Comparison of ENCODE assay signal across 29 mouse cellular contexts in genomic region chr8:108348776-108349175, GRCm38 (mm10).
A peak's percentile ranks its signal among the peaks of the same experiment; 100 is the strongest.
DNase-seq lines count a peak whose midpoint lies in the region; ATAC-seq lines count a peak whose summit lies in the region.
"Had no signal": no experiment of that assay in that cellular context is flagged by ENCODE, and none has a peak within 500 bp of the region (broad histone marks: within the 10 kb centered on the region; RNA-seq: fewer than 3 reads in every experiment).

No protein-coding gene starts in this region.

- no peak for ATAC-seq in heart, embryonic 12.5 days (ENCODE audit: insufficient number of reproducible peaks, low FRiP score)
- no peak for ATAC-seq in heart, embryonic 15.5 days (replicated peaks; ENCODE audit: insufficient number of reproducible peaks, insufficient read depth, low FRiP score, low read depth)
- ATAC-seq: activated CD4-positive, CD25-positive, alpha-beta regulatory T cell, adult 4 months; CD4-positive, CD25-positive, alpha-beta regulatory T cell, adult 4 months; forebrain, embryonic 13.5 days; forebrain, embryonic 16.5 days; hindbrain, embryonic 16.5 days; intestine, embryonic 15.5 days; Patski had no signal

- no peak overlapping the region for H3K4me3 ChIP-seq in heart, embryonic 12.5 days
- no peak overlapping the region for H3K4me3 ChIP-seq in heart, embryonic 15.5 days
- no peak overlapping the region for H3K4me3 ChIP-seq in embryonic facial prominence, embryonic 10.5 days
- H3K4me3 ChIP-seq: forebrain, embryonic 10.5 days; forebrain, embryonic 13.5 days; heart, adult 2 months; hindbrain, embryonic 10.5 days; hindbrain, embryonic 13.5 days; intestine, embryonic 15.5 days had no signal

- peak overlapping the region; percentile 42 for H3K4me2 ChIP-seq in heart, embryonic 12.5 days
- peak overlapping the region; percentile 42 for H3K4me2 ChIP-seq in heart, embryonic 15.5 days
- H3K4me2 ChIP-seq: forebrain, embryonic 13.5 days; hindbrain, embryonic 13.5 days; intestine, embryonic 15.5 days had no signal

- H3K27ac ChIP-seq in heart, embryonic 12.5 days (ENCODE audit: poor library complexity, severe bottlenecking): no peak overlapping the region
- H3K27ac ChIP-seq in heart, embryonic 15.5 days: no peak overlapping the region
- no peak overlapping the region for H3K27ac ChIP-seq in embryonic facial prominence, embryonic 10.5 days (replicated peaks)
- H3K27ac ChIP-seq: forebrain, embryonic 10.5 days; forebrain, embryonic 13.5 days; heart, adult 2 months; hindbrain, embryonic 10.5 days; hindbrain, embryonic 13.5 days; intestine, embryonic 15.5 days had no signal

- no peaks in the 10 kb centered on the region for H3K4me1 ChIP-seq in heart, embryonic 12.5 days (replicated peaks)
- no peaks in the 10 kb centered on the region for H3K4me1 ChIP-seq in heart, embryonic 15.5 days (replicated peaks)
- no peaks in the 10 kb centered on the region for H3K4me1 ChIP-seq in embryonic facial prominence, embryonic 10.5 days
- H3K4me1 ChIP-seq: forebrain, embryonic 10.5 days; forebrain, embryonic 13.5 days; hindbrain, embryonic 13.5 days; intestine, embryonic 15.5 days had no signal

- H3K36me3 ChIP-seq in heart, embryonic 12.5 days: no peaks in the 10 kb centered on the region
- H3K36me3 ChIP-seq in heart, embryonic 15.5 days: no peaks in the 10 kb centered on the region
- H3K36me3 ChIP-seq in embryonic facial prominence, embryonic 10.5 days (replicated peaks): no peaks in the 10 kb centered on the region
- H3K36me3 ChIP-seq: forebrain, embryonic 10.5 days; hindbrain, embryonic 10.5 days; hindbrain, embryonic 13.5 days; intestine, embryonic 15.5 days had no signal

- no peaks in the 10 kb centered on the region for H3K9me3 ChIP-seq in heart, embryonic 12.5 days (replicated peaks)
- H3K9me3 ChIP-seq in heart, embryonic 15.5 days (replicated peaks): no peaks in the 10 kb centered on the region
- no peaks in the 10 kb centered on the region for H3K9me3 ChIP-seq in embryonic facial prominence, embryonic 10.5 days
- H3K9me3 ChIP-seq: forebrain, embryonic 10.5 days; forebrain, embryonic 13.5 days; hindbrain, embryonic 10.5 days; hindbrain, embryonic 13.5 days; intestine, embryonic 15.5 days had no signal

- H3K27me3 ChIP-seq in heart, embryonic 12.5 days (replicated peaks): no peaks in the 10 kb centered on the region
- no peaks in the 10 kb centered on the region for H3K27me3 ChIP-seq in heart, embryonic 15.5 days
- H3K27me3 ChIP-seq in embryonic facial prominence, embryonic 10.5 days (replicated peaks; ENCODE audit: low read depth, poor library complexity, severe bottlenecking): no peaks in the 10 kb centered on the region
- H3K27me3 ChIP-seq: forebrain, embryonic 13.5 days; intestine, embryonic 15.5 days had no signal

- WGBS in heart, embryonic 12.5 days: 19% methylated on average over 4 of the region's 4 CpGs
- WGBS in heart, embryonic 15.5 days: 30% methylated on average over 4 of the region's 4 CpGs
- WGBS in embryonic facial prominence, embryonic 10.5 days: 76% methylated on average over 4 of the region's 4 CpGs

- no peak overlapping the region for H3K9ac ChIP-seq in heart, embryonic 12.5 days
- H3K9ac ChIP-seq in heart, embryonic 15.5 days: no peak overlapping the region
- H3K9ac ChIP-seq: forebrain, embryonic 13.5 days; hindbrain, embryonic 13.5 days; intestine, embryonic 15.5 days had no signal

- intact Hi-C loops in heart, postnatal 25 days (cut with DNase I): no loop called here
- intact Hi-C loops in heart, postnatal 10 days (cut with DNase I): no loop called here

- DNase-seq in heart, postnatal 25 days (ENCODE audit: low spot score): no peak
- no peak for DNase-seq in heart, postnatal 10 days
- DNase-seq in MN1 (ENCODE audit: low spot score) (peak; percentile 78), ZHBTc4 (ENCODE audit: low read depth, low spot score) (peak; percentile 4)
- no peak for DNase-seq in embryonic facial prominence, embryonic 10.5 days (ENCODE audit: low spot score)
- DNase-seq: adrenal gland, adult 8-10 months; adrenal gland, postnatal 25 days; cerebellum, adult 11-12 months; cerebellum, adult 8-10 months; cerebellum, postnatal 10 days; cerebellum, postnatal 36 days; embryo, embryonic 11 days; gastrocnemius, postnatal 10 days; gastrocnemius, postnatal 36 days; heart, adult 2 months; kidney, adult 11 months; kidney, adult 9 months had no signal

Comparison
In these comparisons a context has a peak if more than half of its experiments do, and no peak if none do; other contexts are left out.
1. DNase-seq: peak in MN1 (single experiment) and ZHBTc4 (single experiment); none in heart, postnatal 25 days (single experiment), heart, postnatal 10 days (0 of 2) and embryonic facial prominence, embryonic 10.5 days (single experiment).